Mouse (Mus musculus) left cerebral cortex, postnatal 4 days (tissue): ENCODE measurements around the gene Fpr-rs7. TPM values are rescaled to one million over a fixed set of nuclear protein-coding genes. Genes with fewer than 3 reads are reported as not detected.

Experiments
- DNase-seq: peaks from one replicate; pipeline ENCODE4 v3.0.0-alpha.2; 2022
- intact Hi-C: fragments of 180-260 bp; cut with DNase I; formaldehyde crosslinking; loops from one replicate; pipeline ENCODE4 v1.15.1; 2025
- total RNA-seq, 2 experiments: library from RNA; stranded (reverse); gene quantifications; 2 replicates each; pipeline ENCODE4 v1.2.3; 2021

The Fpr-rs7 gene
- not detected for total RNA-seq

GRCm38 (mm10) chr17:20114126-20114525 lies at the start of gene Fpr-rs7:
Fpr-rs7 (minus strand) TSS chr17:20114226.
- DNase-seq, result no peak
- intact Hi-C loops, result no loop called here

GRCm38 (mm10) chr17:20074090-20074489 lies 39.9 kb downstream of the Fpr-rs7 start:
- intact Hi-C loops, result no loop called here
- no peak for DNase-seq

- no peak for DNase-seq
- intact Hi-C loops, result no loop called here
Measured at GRCm38 (mm10) chr17:20071656-20072396, 42.2 kb downstream of the Fpr-rs7 start.

Other genes with a start within 250 kb of the Fpr-rs7 start
- gene Vmn2r104, start 65.9 kb downstream of the Fpr-rs7 start, total RNA-seq, result not detected
- not detected for gene Fpr-rs6, start 68.9 kb upstream of the Fpr-rs7 start, total RNA-seq
- gene Vmn2r105, start 120.8 kb upstream of the Fpr-rs7 start, total RNA-seq, result not detected
- not detected for gene Vmn2r106, start 171.3 kb upstream of the Fpr-rs7 start, total RNA-seq
- gene Vmn2r107, start 231.0 kb upstream of the Fpr-rs7 start, total RNA-seq, result not detected